Mouse (Mus musculus) megakaryocyte, adult 5-6 weeks (primary cell): ENCODE data around the gene Chrna10. TPM values are rescaled to one million over a fixed set of nuclear protein-coding genes. Genes with fewer than 3 reads are reported as not detected.
A peak's percentile ranks its signal among the peaks of the same experiment; 100 is the strongest.

Experiments used
- ATAC-seq: 2 replicates; pipeline ENCODE4 v1.8.0; 2016; ENCODE audit warnings: mild to moderate bottlenecking, inconsistent platforms; ENCODE audit not compliant: poor library complexity, severe bottlenecking
- total RNA-seq, 2 experiments: library from RNA; stranded (forward) in 1 of 2; stranded (reverse) in 1 of 2; fragments of 153-499, 151-499 nt in 1 of 2; fragments of 221-1000, 200-1000 nt in 1 of 2; gene quantifications; 2 replicates each; pipeline versions ENCODE4 v1.2.3 to v1.2.4; 2015 to 2017

The Chrna10 gene
- total RNA-seq, 2 experiments from 2014 or later: not detected

DNA sequence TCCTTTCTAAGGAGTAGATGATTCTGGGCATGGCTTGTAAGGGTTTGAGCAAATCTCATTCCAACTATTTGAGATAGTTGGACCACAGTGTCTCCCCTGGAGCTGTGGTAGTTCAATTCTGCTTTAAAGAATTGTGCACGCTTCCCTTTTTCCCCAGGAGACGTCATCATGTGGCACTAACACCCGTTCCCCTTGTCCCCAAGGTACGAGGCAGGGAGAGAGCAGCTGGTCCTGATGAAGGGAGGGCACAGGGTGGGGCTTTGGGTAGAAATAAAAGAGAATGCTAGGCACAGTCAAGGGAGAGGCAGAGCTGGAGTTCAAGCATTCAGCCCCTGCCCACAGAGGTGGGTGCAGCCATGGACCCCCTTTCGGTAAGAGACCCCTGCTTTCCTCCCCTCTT, 33.8 kb downstream of the Chrna10 start, which contains the start of gene Trpc2:
Trpc2 (plus strand) TSS at position 301 of the 400 bp plus-strand sequence.
- ATAC-seq: no peak

DNA sequence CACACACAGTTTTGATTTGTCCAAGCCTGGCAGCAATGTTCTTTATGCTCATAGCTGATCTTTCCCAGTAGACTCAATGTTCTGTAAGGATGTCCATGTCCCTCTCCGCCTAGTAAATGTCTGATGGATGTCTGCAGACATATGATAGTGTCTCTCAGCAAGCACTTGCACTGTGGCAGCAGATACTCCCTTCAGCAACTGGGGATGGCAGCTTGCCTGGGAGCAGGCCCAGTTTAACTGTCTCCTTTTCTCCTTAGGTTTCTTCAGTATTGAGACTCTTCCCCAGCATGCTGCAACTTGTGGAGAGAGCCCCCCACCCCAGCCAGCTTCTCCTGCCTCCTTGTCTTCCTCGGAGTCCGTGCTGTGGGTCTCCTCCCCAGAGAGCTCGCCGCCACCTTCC, 34.8 kb downstream of the Chrna10 start:
- no peak for ATAC-seq

DNA sequence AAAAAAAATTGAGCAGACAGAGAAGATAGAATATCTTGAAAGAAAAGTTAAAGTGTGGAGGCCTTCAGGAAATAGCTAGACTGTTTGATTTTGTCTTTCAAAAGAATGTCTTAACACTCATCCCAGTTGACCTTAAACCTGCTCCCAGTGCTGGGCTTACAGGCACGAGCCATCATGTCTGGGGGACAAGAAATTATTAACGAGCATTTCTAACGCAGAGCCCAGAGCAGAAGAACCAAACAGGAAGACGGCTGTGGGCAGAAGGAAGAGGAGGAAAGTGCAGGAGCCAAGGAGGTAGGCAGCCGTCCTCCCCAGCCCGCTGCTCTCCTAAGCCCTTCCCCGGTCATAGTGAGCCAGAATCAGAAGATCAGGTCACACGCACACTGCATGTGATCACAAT, 36.3 kb downstream of the Chrna10 start:
- no peak for ATAC-seq

DNA sequence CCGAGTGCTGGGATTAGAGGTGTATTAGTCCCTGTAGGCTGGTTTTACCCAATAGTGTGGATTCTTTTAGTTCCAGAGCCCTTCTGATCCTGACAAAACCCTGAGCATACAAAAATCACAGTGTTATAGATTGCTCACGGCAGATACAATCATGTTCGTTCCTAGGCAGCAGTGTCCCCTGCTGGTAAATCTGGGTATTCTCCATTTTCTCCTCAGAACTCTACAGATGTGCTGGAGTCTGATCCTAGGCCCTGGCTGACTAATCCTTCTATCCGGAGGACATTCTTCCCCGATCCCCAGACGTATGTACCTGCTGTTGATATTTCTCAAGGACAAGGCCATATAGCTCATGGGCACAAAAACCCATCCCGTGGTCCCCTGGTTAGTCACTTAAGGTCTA, 38.1 kb downstream of the Chrna10 start:
- ATAC-seq: no peak

DNA sequence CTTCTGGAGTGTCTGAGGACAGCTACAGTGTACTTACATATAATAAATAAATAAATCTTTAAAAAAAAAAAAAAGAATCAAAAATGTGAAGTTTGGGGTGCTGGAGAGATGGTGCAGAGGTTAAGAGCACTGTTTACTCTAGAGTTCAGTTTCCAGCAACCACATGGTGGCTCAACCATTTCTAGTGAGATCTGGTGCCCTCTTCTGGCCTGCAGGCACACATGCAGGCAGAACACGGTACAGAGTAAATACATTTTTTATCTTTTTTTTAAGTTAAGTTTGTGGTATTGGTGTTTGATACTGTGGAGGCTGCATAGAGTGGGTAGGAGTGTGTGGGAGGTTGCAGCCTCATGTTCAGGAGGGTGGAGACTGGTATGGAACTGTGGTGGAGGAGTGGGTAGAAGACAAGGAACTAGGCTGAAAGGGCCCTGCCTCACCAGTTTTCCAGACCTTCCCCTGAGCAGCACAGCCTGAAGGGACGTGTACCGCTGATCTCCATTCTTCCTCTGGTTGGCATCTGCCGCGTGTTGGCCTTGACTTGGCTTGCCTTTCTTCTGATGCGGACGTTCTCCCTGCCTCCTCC, 39.8 kb downstream of the Chrna10 start:
- peak; percentile 43 for ATAC-seq

DNA sequence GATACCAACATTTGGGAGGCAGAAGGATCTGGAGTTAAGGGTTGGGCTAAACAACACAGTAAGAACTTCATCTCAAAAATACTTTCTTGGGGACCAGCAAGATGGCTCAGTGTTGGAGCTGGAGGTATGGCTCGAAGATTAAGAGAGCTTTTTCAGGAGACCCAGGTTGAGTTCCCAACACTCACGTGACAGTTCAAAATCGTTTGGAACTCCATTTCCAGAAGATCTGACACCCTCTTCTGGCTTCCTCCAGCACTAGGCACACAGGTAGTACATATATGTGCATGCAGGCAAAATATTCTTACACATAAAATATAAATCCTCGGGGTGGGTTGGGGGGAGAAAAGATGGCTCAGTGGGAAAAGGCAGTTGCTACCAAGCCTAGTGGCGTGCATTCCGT, 50.3 kb downstream of the Chrna10 start:
- ATAC-seq: no peak

DNA sequence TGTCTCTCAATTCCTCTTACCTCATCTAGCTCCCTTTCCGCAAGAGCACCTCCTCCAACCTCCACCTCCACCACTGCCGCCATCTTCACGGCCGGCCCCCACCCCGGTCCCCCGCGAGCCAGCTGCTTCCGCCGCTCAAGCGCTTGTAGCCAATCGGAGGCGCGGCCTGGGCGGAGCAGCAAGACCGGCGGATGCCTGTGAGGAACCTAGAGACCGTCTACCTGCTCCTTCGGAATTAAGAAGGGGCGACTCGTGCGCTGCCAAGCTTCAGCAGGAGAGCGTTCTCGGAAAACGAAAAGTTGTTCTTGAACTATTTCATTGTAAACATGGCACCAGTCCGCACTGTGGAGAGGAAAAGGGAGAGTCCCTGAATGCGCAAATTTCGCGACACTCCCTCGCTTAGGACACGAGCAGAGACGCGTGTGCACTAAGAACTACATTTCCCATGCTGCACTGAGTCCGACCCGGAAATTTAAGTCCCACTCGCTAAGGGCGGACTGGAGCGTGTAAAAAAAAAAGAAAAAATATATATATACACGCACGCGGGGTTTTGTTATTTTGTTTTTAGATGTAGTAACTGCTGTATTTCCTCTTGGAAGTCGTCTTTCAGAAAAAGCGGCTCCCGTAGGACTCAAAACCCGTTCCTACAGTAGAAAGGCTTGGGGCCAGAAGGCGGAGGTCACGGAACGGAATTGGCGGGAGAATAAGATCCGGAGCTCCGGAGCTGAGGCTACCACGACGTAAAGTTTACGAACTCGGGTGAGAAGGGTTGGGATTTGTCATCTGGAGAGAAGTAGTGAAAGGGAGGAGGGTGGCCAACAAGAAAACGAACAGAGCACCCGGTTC, 51.4 kb downstream of the Chrna10 start, which contains the start of the genes Rnf121, Xndc1 and Xntrpc:
Rnf121 (minus strand) TSS at position 424 of the 846 bp plus-strand sequence.
Xndc1 (plus strand) TSS at position 466 of the 846 bp plus-strand sequence.
Xntrpc (plus strand) TSS at position 668 of the 846 bp plus-strand sequence.
- peak; percentile 99 for ATAC-seq

DNA sequence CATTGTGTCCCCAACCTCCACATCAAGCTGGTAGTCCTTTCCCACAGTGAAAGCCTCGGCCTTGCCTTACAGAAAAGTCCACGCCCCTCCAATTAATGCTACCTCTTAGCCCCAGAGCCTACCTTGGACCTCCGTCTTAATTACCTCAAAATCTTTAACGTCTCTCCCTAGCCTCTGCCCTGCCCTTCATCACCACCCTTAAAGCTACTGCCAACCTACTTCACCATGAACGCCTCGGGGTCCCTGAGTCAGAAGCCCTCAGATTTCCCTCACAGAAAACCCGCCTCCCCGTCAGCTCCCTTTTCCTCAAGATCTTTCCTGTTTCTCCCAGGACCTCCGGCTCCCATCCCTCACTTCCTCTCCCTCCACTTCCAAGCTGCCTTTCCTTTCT, 52.0 kb downstream of the Chrna10 start:
- no peak for ATAC-seq

DNA sequence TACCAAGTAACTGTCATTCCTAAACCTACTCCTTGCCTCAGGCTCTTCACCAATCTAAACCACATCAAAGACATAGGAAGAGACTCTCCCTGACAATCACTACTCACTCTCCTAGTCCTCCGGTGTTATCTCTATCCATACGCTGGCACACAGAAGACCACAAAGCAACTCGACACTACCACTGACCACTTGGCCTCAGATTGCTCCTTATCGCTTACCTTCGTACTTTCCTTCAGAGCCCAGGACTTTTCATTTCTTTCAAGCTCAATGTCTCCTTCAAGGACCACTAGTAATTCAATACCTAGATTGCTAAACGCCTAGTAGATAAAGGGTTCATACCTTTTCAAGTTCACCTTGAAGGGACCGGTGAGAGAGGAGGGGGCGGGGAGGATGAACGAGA, 52.7 kb downstream of the Chrna10 start:
- no peak for ATAC-seq

DNA sequence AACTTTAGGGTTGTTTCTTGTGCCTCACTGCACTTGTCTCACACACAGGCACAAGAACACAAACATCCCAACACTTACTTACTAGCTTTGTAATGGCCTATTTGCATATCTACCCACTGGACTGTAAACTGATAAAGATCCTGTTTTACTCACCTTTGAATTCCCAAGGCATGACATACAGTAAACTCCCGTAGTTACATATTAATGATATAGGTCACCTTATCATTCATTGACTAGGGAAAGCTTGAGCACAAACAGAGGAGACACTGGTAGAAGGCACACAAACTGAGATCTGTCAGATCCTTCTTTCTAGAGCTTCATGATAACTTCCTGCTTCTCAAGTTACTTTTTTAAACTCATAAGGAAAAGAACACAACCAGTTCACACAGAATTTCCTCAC, 54.4 kb downstream of the Chrna10 start:
- ATAC-seq: no peak

DNA sequence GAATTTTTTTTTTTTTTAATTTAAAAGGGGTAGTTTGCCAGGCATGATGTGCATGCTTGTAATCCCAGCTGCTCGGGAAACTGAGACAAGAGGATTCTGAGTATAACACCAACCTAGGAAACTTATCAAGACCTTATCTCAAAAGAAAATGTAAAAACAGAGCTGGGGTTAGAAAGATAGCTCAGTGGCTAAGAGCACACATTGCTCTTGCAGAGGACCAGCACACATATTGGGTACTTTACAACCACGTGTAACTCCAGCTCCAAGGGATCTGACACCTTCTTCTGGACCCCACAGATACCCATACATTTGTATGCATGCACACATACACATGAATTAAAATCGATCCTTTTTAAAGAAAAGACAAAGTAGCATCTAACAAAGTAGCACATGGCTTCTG, 55.3 kb downstream of the Chrna10 start:
- ATAC-seq: no peak

Other genes starting within 250 kb of the Chrna10 start
- gene Folr1, start 246.0 kb downstream of the Chrna10 start, total RNA-seq (2015): 0.62 TPM in 1 of 2 replicates, not detected in the other
- 0.62 TPM in 1 of 2 replicates, not detected in the other for gene Folr1, start 246.0 kb downstream of the Chrna10 start, total RNA-seq (2017)
- gene Lamtor1, start 210.9 kb downstream of the Chrna10 start, total RNA-seq (2015): 137 and 160 TPM in 2 replicates
- gene Lamtor1, start 210.9 kb downstream of the Chrna10 start, total RNA-seq (2017): 127 and 128 TPM in 2 replicates
- gene Tomt, start 210.5 kb downstream of the Chrna10 start, total RNA-seq (2015): 0.11 TPM in 1 of 2 replicates, not detected in the other
- 0.07 TPM in 1 of 2 replicates, not detected in the other for gene Tomt, start 210.5 kb downstream of the Chrna10 start, total RNA-seq (2017)
- gene Lrrc51, start 182.9 kb downstream of the Chrna10 start, total RNA-seq (2015): 0.82 and 1.1 TPM in 2 replicates
- gene Lrrc51, start 182.9 kb downstream of the Chrna10 start, total RNA-seq (2017): 0.70 TPM in 1 of 2 replicates, not detected in the other
- gene Numa1, start 182.7 kb downstream of the Chrna10 start, total RNA-seq (2015): 71.4 and 82.2 TPM in 2 replicates
- gene Numa1, start 182.7 kb downstream of the Chrna10 start, total RNA-seq (2017): 122 and 139 TPM in 2 replicates
- gene Il18bp, start 98.1 kb downstream of the Chrna10 start, total RNA-seq (2015): 8.8 and 11.1 TPM in 2 replicates
- gene Il18bp, start 98.1 kb downstream of the Chrna10 start, total RNA-seq (2017): 4.9 and 5.4 TPM in 2 replicates
- 13.3 and 14.9 TPM in 2 replicates for gene Rnf121, start 51.4 kb downstream of the Chrna10 start, total RNA-seq (2015)
- 10.5 and 11.0 TPM in 2 replicates for gene Rnf121, start 51.4 kb downstream of the Chrna10 start, total RNA-seq (2017)
- gene Xndc1, start 51.3 kb downstream of the Chrna10 start, total RNA-seq (2015): 7.1 and 9.5 TPM in 2 replicates
- gene Xndc1, start 51.3 kb downstream of the Chrna10 start, total RNA-seq (2017): 13.0 and 15.4 TPM in 2 replicates
- gene Xntrpc, start 51.1 kb downstream of the Chrna10 start, total RNA-seq (2015): 0.39 and 0.40 TPM in 2 replicates
- not detected in 2 replicates for gene Xntrpc, start 51.1 kb downstream of the Chrna10 start, total RNA-seq (2017)
- gene Trpc2, start 33.7 kb downstream of the Chrna10 start, total RNA-seq (2015): 0.41 TPM in 1 of 2 replicates, not detected in the other
- gene Trpc2, start 33.7 kb downstream of the Chrna10 start, total RNA-seq (2017): 0.20 and 0.37 TPM in 2 replicates
- not detected in 2 replicates for gene Art1, start 15.1 kb downstream of the Chrna10 start, total RNA-seq (2015)
- not detected in 2 replicates for gene Art1, start 15.1 kb downstream of the Chrna10 start, total RNA-seq (2017)
- 0.20 TPM in 1 of 2 replicates, not detected in the other for gene Art5, start 7.3 kb downstream of the Chrna10 start, total RNA-seq (2015)
- not detected in 2 replicates for gene Art5, start 7.3 kb downstream of the Chrna10 start, total RNA-seq (2017)
- 55.6 and 60.6 TPM in 2 replicates for gene Nup98, start 93.3 kb upstream of the Chrna10 start, total RNA-seq (2015)
- gene Nup98, start 93.3 kb upstream of the Chrna10 start, total RNA-seq (2017): 39.4 and 43.7 TPM in 2 replicates
- gene Pgap2, start 93.4 kb upstream of the Chrna10 start, total RNA-seq (2015): 32.7 and 38.7 TPM in 2 replicates
- gene Pgap2, start 93.4 kb upstream of the Chrna10 start, total RNA-seq (2017): 19.7 and 20.0 TPM in 2 replicates
- 359 and 397 TPM in 2 replicates for gene Rhog, start 139.2 kb upstream of the Chrna10 start, total RNA-seq (2015)
- gene Rhog, start 139.2 kb upstream of the Chrna10 start, total RNA-seq (2017): 89.0 and 112 TPM in 2 replicates
- 28.0 and 28.8 TPM in 2 replicates for gene Stim1, start 151.0 kb upstream of the Chrna10 start, total RNA-seq (2015)
- gene Stim1, start 151.0 kb upstream of the Chrna10 start, total RNA-seq (2017): 35.5 and 59.3 TPM in 2 replicates